Mouse (Mus musculus) megakaryocyte, embryonic 14.5 days (primary cell): ENCODE data around the gene Usp24.

Source experiments
- FLI1 ChIP-seq: IDR thresholded peaks from 2 replicates; pipeline ENCODE4 v1.6.1; 2012; ENCODE audit warnings: low read length, inconsistent platforms, mixed read lengths
- GATA1 ChIP-seq: IDR thresholded peaks from 3 replicates; pipeline ENCODE4 v1.6.1; 2012; ENCODE audit warnings: mixed read lengths, low read length, inconsistent platforms, borderline replicate concordance

- TF ChIP-seq GATA1 (no peak), FLI1 (no peak)
These were observed 154.9 kb downstream of the Usp24 start for GRCm38 (mm10) chr4:106470921-106471320.
